Mouse (Mus musculus): ENCODE measurements around the gene Vsig10l. TPM values are rescaled to one million over a fixed set of nuclear protein-coding genes. Genes with fewer than 3 reads are reported as not detected.

Gene Vsig10l
- total and polyA plus RNA-seq, 2 experiments from 2014 or later = 29.0 to 40.2 TPM

DNA sequence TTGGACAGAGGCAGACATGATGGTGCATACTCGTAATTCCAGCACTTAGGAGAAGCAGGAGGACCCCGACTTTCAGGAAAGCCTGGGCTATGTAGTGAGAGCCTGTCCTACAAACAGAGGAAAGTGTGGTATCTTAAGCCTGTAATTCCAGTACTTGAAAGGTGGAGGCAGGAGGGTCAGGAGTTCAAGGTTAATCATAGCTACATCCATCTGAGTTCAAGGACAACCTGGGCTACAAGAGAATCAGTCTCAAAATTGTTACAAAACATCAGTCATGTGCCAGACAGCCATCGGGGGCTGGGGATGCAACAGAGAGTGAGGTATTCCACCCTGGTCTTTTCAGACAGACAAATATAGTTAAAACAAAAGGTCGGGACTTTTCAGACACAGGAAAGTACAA lies 30.1 kb upstream of the Vsig10l start:
- Histone ChIP-seq H3K4me2 (ENCODE audit: low read depth, low read length, poor library complexity, severe bottlenecking) (no peak overlapping the region), H3K9me3 (ENCODE audit: low read length) (no peaks in the 10 kb centered on the region), H3K4me3 (ENCODE audit: low read depth, low read length) (no peak overlapping the region), H3K9ac (replicated peaks; ENCODE audit: low read length, poor library complexity, severe bottlenecking) (no peak overlapping the region), H3K27me3 (ENCODE audit: insufficient read depth, low read length) (no peaks in the 10 kb centered on the region), H3K4me1 (ENCODE audit: insufficient read depth, low read length) (no peaks in the 10 kb centered on the region), H3K36me3 (ENCODE audit: insufficient read depth, low read length) (no peaks in the 10 kb centered on the region), H3K27ac (ENCODE audit: low read depth, low read length) (no peak overlapping the region)
- 75% methylated on average over 4 of the region's 4 CpGs for WGBS
- TF ChIP-seq CTCF (IDR thresholded peaks at IDR 0.05) = no peak
- no peak for DNase-seq (ENCODE audit: low spot score)
- no peak for ATAC-seq (ENCODE audit: low FRiP score)

DNA sequence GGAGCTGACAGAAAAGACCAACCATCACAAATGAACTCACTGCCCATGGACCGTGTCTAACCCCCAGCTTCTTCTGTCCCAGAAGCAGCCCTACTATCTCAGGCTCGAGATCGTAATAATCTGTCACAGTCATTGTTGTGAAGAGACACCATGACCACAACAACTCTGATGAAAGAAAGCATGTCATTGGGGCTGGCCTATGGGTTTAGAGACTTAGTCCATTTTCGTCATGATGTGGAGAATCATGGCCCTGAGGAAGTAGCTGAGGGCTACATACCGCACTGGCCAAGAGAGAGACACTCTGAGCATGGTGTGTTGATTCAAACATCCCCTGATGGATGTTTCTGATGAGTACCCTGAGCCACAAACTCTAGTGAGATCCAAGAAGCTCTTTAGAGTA lies 28.3 kb upstream of the Vsig10l start:
- no peaks in the 10 kb centered on the region for H3K27me3 ChIP-seq (ENCODE audit: insufficient read depth, low read length)
- H3K36me3 ChIP-seq (ENCODE audit: insufficient read depth, low read length) = no peaks in the 10 kb centered on the region
- ATAC-seq (ENCODE audit: low FRiP score) (no peak), DNase-seq (ENCODE audit: low spot score) (no peak)
- no peaks in the 10 kb centered on the region for H3K9me3 ChIP-seq (ENCODE audit: low read length)
- WGBS = 80% methylated on average over 5 of the region's 5 CpGs
- no peak for TF ChIP-seq CTCF (IDR thresholded peaks at IDR 0.05)
- H3K27ac ChIP-seq (ENCODE audit: low read depth, low read length) = no peak overlapping the region
- H3K9ac ChIP-seq (replicated peaks; ENCODE audit: low read length, poor library complexity, severe bottlenecking) = no peak overlapping the region
- no peak overlapping the region for H3K4me3 ChIP-seq (ENCODE audit: low read depth, low read length)
- H3K4me2 ChIP-seq (ENCODE audit: low read depth, low read length, poor library complexity, severe bottlenecking) = no peak overlapping the region
- no peaks in the 10 kb centered on the region for H3K4me1 ChIP-seq (ENCODE audit: insufficient read depth, low read length)

DNA sequence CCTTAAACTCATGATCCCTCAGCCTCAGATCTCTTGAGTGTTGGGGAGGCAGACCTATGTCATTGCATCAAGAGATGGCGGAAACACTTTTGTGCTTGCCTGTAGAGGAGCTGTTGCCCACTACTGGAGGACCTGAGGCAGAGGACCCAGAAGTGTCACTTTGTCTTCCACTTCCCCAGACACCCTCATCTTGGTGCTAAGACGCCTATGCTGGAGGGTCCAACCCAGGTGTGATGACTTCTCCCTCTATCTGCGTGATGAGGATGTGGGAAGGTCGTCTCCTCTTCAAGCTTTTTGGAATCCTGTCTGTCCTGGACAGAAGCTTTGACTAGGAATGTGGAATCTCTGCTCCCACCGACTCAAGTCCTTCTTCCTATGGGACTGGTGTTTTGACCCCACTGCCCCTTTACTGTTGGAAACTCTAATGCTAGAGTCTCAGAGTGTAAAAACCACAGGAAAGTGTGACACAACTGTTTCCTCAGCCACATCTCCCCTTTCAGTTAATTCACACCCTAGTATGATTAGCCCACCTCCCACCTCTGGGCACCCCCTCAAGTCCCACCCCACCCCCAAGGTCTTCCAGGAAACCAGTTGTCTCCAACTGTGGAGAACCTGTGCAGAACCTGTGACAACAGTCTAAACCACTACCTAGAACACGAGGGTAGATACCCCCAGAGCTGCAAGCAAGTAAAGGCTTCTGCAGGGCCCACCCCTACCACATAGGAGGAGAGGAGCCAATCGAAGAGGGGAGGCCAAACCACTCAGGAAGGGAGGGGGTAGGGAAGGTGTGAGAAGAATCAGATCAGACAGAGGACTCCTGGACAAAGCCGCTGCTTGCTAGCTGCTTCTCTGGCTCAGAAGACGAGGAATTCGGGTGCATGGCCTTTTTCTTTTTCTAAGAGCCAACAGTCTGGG lies 26.4 kb upstream of the Vsig10l start, which contains the start of gene Nkg7:
Nkg7 (plus strand) TSS at position 733 of the 915 bp plus-strand sequence.
- no peak for TF ChIP-seq CTCF (IDR thresholded peaks at IDR 0.05)
- H3K9me3 ChIP-seq (ENCODE audit: low read length) = no peaks in the 10 kb centered on the region
- no peak for ATAC-seq (ENCODE audit: low FRiP score)
- no peak for DNase-seq (ENCODE audit: low spot score)
- 83% methylated on average over 10 of the region's 10 CpGs for WGBS
- no peak within 1 kb of the TSS for H3K27ac ChIP-seq (ENCODE audit: low read depth, low read length)
- no peaks in the 10 kb centered on the region for H3K4me1 ChIP-seq (ENCODE audit: insufficient read depth, low read length)
- no peaks in the 10 kb centered on the region for H3K27me3 ChIP-seq (ENCODE audit: insufficient read depth, low read length)
- no peak within 1 kb of the TSS for H3K4me2 ChIP-seq (ENCODE audit: low read depth, low read length, poor library complexity, severe bottlenecking)
- H3K9ac ChIP-seq (replicated peaks; ENCODE audit: low read length, poor library complexity, severe bottlenecking) = no peak within 1 kb of the TSS
- no peak within 1 kb of the TSS for H3K4me3 ChIP-seq (ENCODE audit: low read depth, low read length)
- H3K36me3 ChIP-seq (ENCODE audit: insufficient read depth, low read length) = no peaks in the 10 kb centered on the region

DNA sequence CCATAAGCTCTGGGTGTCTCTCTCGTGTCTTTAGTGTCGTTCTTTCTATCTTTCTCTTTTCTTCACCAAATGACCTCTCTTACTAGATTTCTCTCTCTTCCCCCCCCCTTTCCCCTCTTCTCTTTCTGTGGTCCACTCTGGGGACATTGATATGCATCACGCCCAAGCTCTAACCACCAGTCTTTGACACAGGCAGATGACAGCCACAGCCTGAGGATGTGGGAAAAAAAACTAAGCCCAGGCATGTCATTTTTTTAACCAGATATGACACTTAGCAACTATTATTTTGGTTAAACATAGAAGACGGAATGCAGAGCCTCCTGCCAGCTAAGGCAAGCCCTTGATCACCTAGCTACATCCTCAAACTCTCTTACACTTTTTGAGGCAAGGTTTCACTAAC lies 24.3 kb upstream of the Vsig10l start:
- 78% methylated on average over 4 of the region's 4 CpGs for WGBS
- DNase-seq (ENCODE audit: low spot score) (no peak), ATAC-seq (ENCODE audit: low FRiP score) (no peak)
- Histone ChIP-seq H3K9me3 (ENCODE audit: low read length) (no peaks in the 10 kb centered on the region), H3K36me3 (ENCODE audit: insufficient read depth, low read length) (no peaks in the 10 kb centered on the region), H3K4me3 (ENCODE audit: low read depth, low read length) (no peak overlapping the region), H3K27me3 (ENCODE audit: insufficient read depth, low read length) (no peaks in the 10 kb centered on the region), H3K4me1 (ENCODE audit: insufficient read depth, low read length) (peaks cover 6% of the 10 kb centered on the region; the same call in 1 of the 2 replicates), H3K4me2 (ENCODE audit: low read depth, low read length, poor library complexity, severe bottlenecking) (no peak overlapping the region), H3K27ac (ENCODE audit: low read depth, low read length) (no peak overlapping the region), H3K9ac (replicated peaks; ENCODE audit: low read length, poor library complexity, severe bottlenecking) (no peak overlapping the region)
- TF ChIP-seq CTCF (IDR thresholded peaks at IDR 0.05) = no peak

DNA sequence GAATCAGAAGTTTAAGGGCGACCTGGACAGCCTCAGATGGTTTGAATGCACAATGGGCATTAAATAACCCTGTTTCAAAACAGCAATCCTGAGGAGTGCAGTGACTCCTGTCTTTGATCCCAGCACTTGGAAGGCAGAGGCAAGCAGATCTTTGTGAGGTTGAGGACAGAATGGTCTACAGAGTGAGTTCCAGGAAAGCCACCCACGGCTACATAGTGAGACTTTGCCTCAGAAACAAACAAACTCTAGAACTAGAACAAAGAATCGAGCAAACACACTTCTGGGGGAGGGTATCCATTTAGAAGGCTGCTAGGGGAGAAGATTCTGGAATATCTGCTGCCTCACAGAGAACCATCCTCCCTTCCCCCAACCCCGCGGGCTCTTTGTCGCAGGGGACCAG lies 22.5 kb upstream of the Vsig10l start, which contains the start of gene Cldnd2:
Cldnd2 (plus strand) TSS at position 301 of the 400 bp plus-strand sequence.
- no peak for ATAC-seq (ENCODE audit: low FRiP score)
- WGBS = 82% methylated on average over 6 of the region's 6 CpGs
- Histone ChIP-seq H3K36me3 (ENCODE audit: insufficient read depth, low read length) (no peaks in the 10 kb centered on the region), H3K9ac (replicated peaks; ENCODE audit: low read length, poor library complexity, severe bottlenecking) (no peak within 1 kb of the TSS), H3K4me1 (ENCODE audit: insufficient read depth, low read length) (peaks cover 16% of the 10 kb centered on the region), H3K27me3 (ENCODE audit: insufficient read depth, low read length) (no peaks in the 10 kb centered on the region), H3K27ac (ENCODE audit: low read depth, low read length) (no peak within 1 kb of the TSS), H3K9me3 (ENCODE audit: low read length) (no peaks in the 10 kb centered on the region), H3K4me3 (ENCODE audit: low read depth, low read length) (no peak within 1 kb of the TSS), H3K4me2 (ENCODE audit: low read depth, low read length, poor library complexity, severe bottlenecking) (no peak within 1 kb of the TSS)
- no peak for DNase-seq (ENCODE audit: low spot score)
- no peak for TF ChIP-seq CTCF (IDR thresholded peaks at IDR 0.05)

DNA sequence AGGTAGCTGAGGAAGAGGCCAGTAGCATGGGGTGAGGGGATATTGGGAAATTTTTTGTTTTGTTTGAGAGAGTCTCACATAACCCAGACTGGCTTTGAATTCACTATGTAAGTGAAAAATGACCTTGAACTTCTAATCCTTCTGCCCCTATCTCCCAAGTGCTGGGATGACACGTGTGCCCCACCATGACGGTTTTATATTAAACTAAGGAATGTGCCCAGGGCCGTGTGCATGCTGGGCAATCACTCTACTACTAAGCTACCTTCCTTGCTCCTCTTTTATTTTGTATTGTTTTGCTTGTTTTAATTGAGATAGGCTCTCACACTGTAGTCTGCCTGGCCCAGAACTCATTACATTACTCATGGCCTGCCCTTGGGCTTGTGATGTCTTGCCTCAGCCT lies 21.9 kb upstream of the Vsig10l start:
- no peaks in the 10 kb centered on the region for H3K27me3 ChIP-seq (ENCODE audit: insufficient read depth, low read length)
- 86% methylated on average over 3 of the region's 3 CpGs for WGBS
- H3K9me3 ChIP-seq (ENCODE audit: low read length) = no peaks in the 10 kb centered on the region
- no peaks in the 10 kb centered on the region for H3K36me3 ChIP-seq (ENCODE audit: insufficient read depth, low read length)
- TF ChIP-seq CTCF (IDR thresholded peaks at IDR 0.05) = no peak
- no peak overlapping the region for H3K4me2 ChIP-seq (ENCODE audit: low read depth, low read length, poor library complexity, severe bottlenecking)
- ATAC-seq (ENCODE audit: low FRiP score) (no peak), DNase-seq (ENCODE audit: low spot score) (no peak)
- H3K27ac ChIP-seq (ENCODE audit: low read depth, low read length) = no peak overlapping the region
- no peak overlapping the region for H3K9ac ChIP-seq (replicated peaks; ENCODE audit: low read length, poor library complexity, severe bottlenecking)
- H3K4me1 ChIP-seq (ENCODE audit: insufficient read depth, low read length) = peaks cover 16% of the 10 kb centered on the region
- no peak overlapping the region for H3K4me3 ChIP-seq (ENCODE audit: low read depth, low read length)

Measured in midbrain, postnatal 0 days (tissue).